Mouse (Mus musculus) E14TG2a.4 (cell line): ENCODE data around the gene H2afv.

Experiments
- CTCF ChIP-seq: conservative IDR thresholded peaks from 2 replicates; pipeline ENCODE4 v1.5.1; 2014; ENCODE audit warnings: low read length
- POU5F1 ChIP-seq: IDR thresholded peaks from 2 replicates; pipeline ENCODE4 v1.6.1; 2014; ENCODE audit warnings: low read length, borderline replicate concordance

DNA sequence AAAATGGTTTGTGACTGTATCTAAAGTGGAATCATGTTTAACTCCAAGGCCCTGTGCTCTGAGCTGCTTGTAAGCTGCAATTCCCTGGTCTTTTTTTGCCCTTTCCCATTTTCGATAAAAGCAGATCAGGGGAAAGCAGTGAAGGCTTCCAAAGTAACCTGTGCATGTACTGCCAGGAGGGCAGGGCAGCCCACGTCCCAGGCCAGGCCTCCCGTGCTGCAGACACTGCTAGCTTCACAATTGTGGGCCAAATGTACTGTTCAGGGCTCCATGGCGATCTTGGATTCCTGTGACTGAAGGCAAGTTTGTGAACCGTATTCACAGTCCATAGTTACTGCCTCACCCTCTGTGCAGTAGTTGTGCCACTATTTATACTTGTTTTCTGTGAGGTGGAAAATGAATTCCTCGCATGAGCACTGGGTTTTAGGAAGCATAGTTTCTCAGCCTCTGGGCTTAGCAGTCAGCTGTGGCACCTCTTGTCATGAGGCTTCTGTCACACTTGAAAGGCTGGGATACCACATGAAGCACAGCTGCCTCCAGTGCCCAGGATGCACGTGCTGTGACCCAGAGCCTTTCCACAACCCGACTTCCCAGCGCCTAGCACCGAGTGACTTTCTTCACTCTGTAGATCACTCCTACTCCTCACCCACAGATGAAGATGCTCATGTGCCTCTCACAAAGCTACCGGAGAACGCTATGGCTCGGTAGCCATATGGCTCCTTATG, 36.6 kb upstream of the H2afv start:
- TF ChIP-seq POU5F1, result no peak
- TF ChIP-seq CTCF, result no peak
